Mouse (Mus musculus) G1E (cell line): Measurements from ENCODE around the gene Kidins220. TPM values are rescaled to one million over a fixed set of nuclear protein-coding genes. Genes with fewer than 3 reads are reported as not detected.

Experiments used
- ATAC-seq: 2 replicates; pipeline ENCODE4 v1.8.0; 2016; ENCODE audit warnings: mild to moderate bottlenecking; ENCODE audit not compliant: insufficient number of reproducible peaks, poor library complexity, low FRiP score, severe bottlenecking; ENCODE audit errors: extremely low read depth
- DNase-seq: peaks from one replicate; pipeline ENCODE4 v3.0.0; 2012; ENCODE audit warnings: low spot score
- H3K27me3 ChIP-seq: 2 replicates; pipeline ENCODE4 v1.6.1; 2012; ENCODE audit warnings: mild to moderate bottlenecking, low read length, inconsistent platforms; ENCODE audit not compliant: insufficient read depth
- H3K36me3 ChIP-seq: replicated peaks from 2 replicates; pipeline ENCODE3; 2012; ENCODE audit warnings: mild to moderate bottlenecking, inconsistent platforms
- H3K4me1 ChIP-seq: 2 replicates; pipeline ENCODE4 v1.6.1; 2012; ENCODE audit warnings: low read depth, low read length, inconsistent platforms, mixed read lengths; ENCODE audit not compliant: insufficient read depth
- H3K4me3 ChIP-seq: 2 replicates; pipeline ENCODE4 v1.5.1; 2012; ENCODE audit warnings: low read depth, mild to moderate bottlenecking, inconsistent platforms, low read length, moderate library complexity, mixed read lengths
- H3K9me3 ChIP-seq: replicated peaks from 2 replicates; pipeline ENCODE4 v1.6.1; 2012; ENCODE audit warnings: inconsistent platforms
- CTCF ChIP-seq: IDR thresholded peaks from 2 replicates; pipeline ENCODE4 v1.5.1; 2012; ENCODE audit warnings: low read depth, low read length, inconsistent platforms, mixed read lengths
- GATA1 ChIP-seq: IDR thresholded peaks from 2 replicates; pipeline ENCODE4 v1.6.1; 2012; ENCODE audit warnings: borderline replicate concordance, low read length, inconsistent platforms, mixed read lengths
- GATA2 ChIP-seq: IDR thresholded peaks from 2 replicates; pipeline ENCODE4 v1.6.1; 2012; ENCODE audit warnings: low read depth, low read length, inconsistent platforms, borderline replicate concordance
- POLR2AphosphoS5 ChIP-seq: IDR thresholded peaks from 2 replicates; pipeline ENCODE4 v1.6.1; 2012; ENCODE audit warnings: low read depth, low read length, inconsistent platforms; ENCODE audit not compliant: insufficient replicate concordance
- TAL1 ChIP-seq: conservative IDR thresholded peaks from 2 replicates; pipeline ENCODE4 v1.6.1; 2012; ENCODE audit warnings: low read depth, low read length, inconsistent platforms, mixed read lengths
- polyA plus RNA-seq: library from polyadenylated mRNA; stranded (reverse); fragments of >175 nt; gene quantifications from 2 replicates; pipeline ENCODE4 v1.2.3, GENCODE M21; 2012
- total RNA-seq, 2 experiments: library from RNA; stranded (forward) in 1 of 2; stranded (reverse) in 1 of 2; fragments of 200-1000 nt in 1 of 2; fragments of >200 nt in 1 of 2; fragmentation: Nextera tagmentation in 1 of 2; gene quantifications; 2 replicates each; pipeline ENCODE4 v1.2.3; 2014 to 2017

Kidins220 gene
- total and polyA plus RNA-seq, 3 experiments, result 42.4 to 88.5 (median 79.5) TPM

DNA sequence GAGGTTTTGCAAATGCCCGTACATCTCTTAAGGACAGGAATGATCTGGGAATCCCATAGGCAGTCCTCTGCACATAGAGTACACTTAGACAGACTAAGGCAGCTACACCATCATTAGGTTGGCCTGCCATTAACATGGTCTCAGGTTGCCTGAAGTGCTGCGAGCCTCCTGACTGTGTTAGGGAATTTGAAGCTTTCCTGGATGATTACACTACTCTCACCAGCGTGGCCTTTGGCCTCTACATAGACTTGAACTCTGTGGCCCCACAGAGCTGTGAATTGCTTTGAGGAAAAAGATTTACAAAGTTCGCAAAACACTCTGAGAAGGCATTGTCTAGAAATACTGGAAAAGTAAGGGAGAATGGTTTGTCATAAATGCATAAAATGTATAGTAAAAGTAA, 69.9 kb downstream of the Kidins220 start:
- Histone ChIP-seq H3K27me3 (no peaks in the 10 kb centered on the region), H3K4me1 (0 out of 2 replicates have a peak, but pooled peaks cover 4% of the 10 kb centered on the region), H3K4me3 (no peak overlapping the region), H3K9me3 (no peaks in the 10 kb centered on the region), H3K36me3 (peaks cover 75% of the 10 kb centered on the region)
- no peak for DNase-seq
- ATAC-seq, result no peak
- no peak for TF ChIP-seq CTCF
- TF ChIP-seq GATA2, result no peak
- TF ChIP-seq GATA1, result no peak
- no peak for TF ChIP-seq TAL1
- TF ChIP-seq POLR2AphosphoS5, result no peak

DNA sequence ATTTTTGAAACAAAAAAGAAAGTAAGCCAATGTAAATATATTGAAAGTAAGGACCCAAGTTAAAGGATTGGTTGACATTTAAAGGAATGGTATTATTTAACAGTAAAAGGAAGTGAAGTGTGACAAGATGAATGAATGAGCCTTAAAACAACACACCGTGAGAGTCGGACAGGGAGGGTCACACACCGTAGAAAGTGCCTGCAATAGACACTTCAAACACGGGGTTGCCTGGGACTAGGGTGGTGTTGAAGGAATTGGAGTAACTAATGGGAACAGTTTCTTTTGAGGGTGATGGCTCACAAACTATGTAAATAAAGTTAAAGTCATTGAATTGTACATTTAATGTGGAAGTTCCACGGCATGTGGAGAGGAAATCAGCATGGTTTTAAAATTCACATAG, 74.5 kb downstream of the Kidins220 start:
- H3K4me1 ChIP-seq, result no peaks in the 10 kb centered on the region
- no peaks in the 10 kb centered on the region for H3K27me3 ChIP-seq
- peaks cover 77% of the 10 kb centered on the region for H3K36me3 ChIP-seq
- H3K9me3 ChIP-seq, result no peaks in the 10 kb centered on the region
- H3K4me3 ChIP-seq, result no peak overlapping the region
- DNase-seq (no peak), ATAC-seq (no peak)
- TF ChIP-seq GATA2 (no peak), CTCF (no peak), TAL1 (no peak), POLR2AphosphoS5 (no peak)

DNA sequence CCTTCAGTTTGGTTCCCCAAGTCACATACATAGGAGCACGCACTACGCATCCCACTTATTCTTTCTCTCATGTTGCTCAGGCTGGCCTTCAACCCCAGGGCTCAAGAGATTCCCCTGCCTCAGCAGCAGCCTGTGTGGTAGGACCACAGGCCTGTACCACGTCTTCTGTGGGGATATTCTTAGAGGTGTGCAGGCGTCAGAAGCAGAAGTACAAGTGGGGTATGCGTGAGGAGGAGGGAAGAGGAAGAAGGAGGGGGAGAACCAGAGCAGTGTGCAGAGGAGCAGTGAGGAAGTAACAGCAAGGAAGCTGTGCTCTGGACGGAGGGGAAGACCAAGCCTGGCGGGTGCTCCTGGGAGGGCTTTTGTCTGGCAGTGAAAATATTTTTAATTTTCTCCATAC, 79.8 kb downstream of the Kidins220 start:
- peaks cover 5% of the 10 kb centered on the region for H3K4me1 ChIP-seq
- TF ChIP-seq CTCF, result no peak
- TF ChIP-seq GATA1, result no peak
- no peak for TF ChIP-seq TAL1
- TF ChIP-seq GATA2, result no peak
- no peak for TF ChIP-seq POLR2AphosphoS5
- no peaks in the 10 kb centered on the region for H3K27me3 ChIP-seq
- H3K9me3 ChIP-seq, result no peaks in the 10 kb centered on the region
- ATAC-seq, result no peak
- peaks cover 89% of the 10 kb centered on the region for H3K36me3 ChIP-seq
- H3K4me3 ChIP-seq, result no peak overlapping the region
- DNase-seq, result no peak

DNA sequence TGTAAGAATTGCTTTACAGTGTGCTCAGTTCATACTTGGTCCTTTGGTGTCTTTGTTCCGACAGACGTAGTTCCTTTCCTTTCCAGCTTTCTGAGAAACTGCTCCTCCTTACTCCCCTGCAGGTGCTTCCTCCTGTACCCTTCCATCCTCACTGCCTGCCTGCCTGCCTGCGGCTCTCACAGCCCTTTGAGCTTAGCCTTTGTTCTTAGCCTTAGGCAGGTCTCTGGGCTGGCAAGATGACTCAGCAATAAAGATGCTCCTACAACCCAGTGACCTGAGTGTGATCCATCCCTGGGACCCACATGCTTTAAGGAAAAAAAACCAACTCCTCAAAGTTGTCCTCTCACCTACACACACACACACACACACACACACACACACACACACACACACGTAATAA, 80.2 kb downstream of the Kidins220 start:
- Histone ChIP-seq H3K27me3 (no peaks in the 10 kb centered on the region), H3K36me3 (peaks cover 93% of the 10 kb centered on the region), H3K4me1 (peaks cover 5% of the 10 kb centered on the region), H3K9me3 (no peaks in the 10 kb centered on the region), H3K4me3 (no peak overlapping the region)
- DNase-seq (no peak), ATAC-seq (no peak)
- no peak for TF ChIP-seq TAL1
- no peak for TF ChIP-seq GATA2
- TF ChIP-seq CTCF, result no peak
- no peak for TF ChIP-seq GATA1
- no peak for TF ChIP-seq POLR2AphosphoS5

- DNase-seq (no peak), ATAC-seq (no peak)
- TF ChIP-seq GATA1, result no peak
- TF ChIP-seq POLR2AphosphoS5, result no peak
- TF ChIP-seq GATA2, result no peak
- TF ChIP-seq CTCF, result no peak
- TF ChIP-seq TAL1, result no peak
- Histone ChIP-seq H3K36me3 (peaks cover 50% of the 10 kb centered on the region), H3K4me3 (no peak overlapping the region), H3K4me1 (peaks cover 3% of the 10 kb centered on the region; the same call in 1 of the 2 replicates), H3K9me3 (no peaks in the 10 kb centered on the region), H3K27me3 (no peaks in the 10 kb centered on the region)
Observed at GRCm38 (mm10) chr12:25059487-25060200, 84.9 kb downstream of the Kidins220 start.

- H3K9me3 ChIP-seq, result no peaks in the 10 kb centered on the region
- no peak overlapping the region for H3K4me3 ChIP-seq
- ATAC-seq (no peak), DNase-seq (no peak)
- no peaks in the 10 kb centered on the region for H3K4me1 ChIP-seq
- peaks cover 39% of the 10 kb centered on the region for H3K36me3 ChIP-seq
- TF ChIP-seq TAL1 (no peak), GATA2 (no peak), CTCF (no peak), POLR2AphosphoS5 (no peak), GATA1 (no peak)
- H3K27me3 ChIP-seq, result no peaks in the 10 kb centered on the region
Observed at GRCm38 (mm10) chr12:25060901-25061300, 86.2 kb downstream of the Kidins220 start.
